Mouse (Mus musculus) hindbrain, embryonic 15.5 days (tissue): ENCODE measurements at regions not wholly inside any gene's neighbourhood (a gene's known extent, or its start where the extent isn't known, plus 50 kb on each side); places are given as distances from the start of the nearest gene placed in this dataset.
A peak's percentile ranks its signal among the peaks of the same experiment; 100 is the strongest.

Experiments
- ATAC-seq: fragments of 200-750 bp; cut with Nextera tagmentation; 2 replicates; pipeline ENCODE4 v1.8.0; 2017; ENCODE audit warnings: low read depth, moderate number of reproducible peaks, moderate TSS enrichment; ENCODE audit not compliant: low FRiP score
- H3K27ac ChIP-seq: fragments of 300-500 bp; sonication (generic); replicated peaks from 2 replicates; pipeline ENCODE4 v1.5.1; 2015; ENCODE audit warnings: mild to moderate bottlenecking, inconsistent platforms
- H3K27me3 ChIP-seq: fragments of 300-500 bp; sonication (generic); 2 replicates; pipeline ENCODE4 v1.6.1; 2015; ENCODE audit warnings: control low read depth, inconsistent platforms
- H3K36me3 ChIP-seq: fragments of 300-500 bp; sonication (generic); 2 replicates; pipeline ENCODE4 v1.6.1; 2015; ENCODE audit warnings: control low read depth, inconsistent platforms
- H3K4me1 ChIP-seq: fragments of 300-500 bp; sonication (generic); replicated peaks from 2 replicates; pipeline ENCODE4 v1.6.1; 2015; ENCODE audit warnings: control low read depth, inconsistent platforms
- H3K4me2 ChIP-seq: fragments of 300-500 bp; sonication (generic); 2 replicates; pipeline ENCODE4 v1.6.1; 2015; ENCODE audit warnings: moderate library complexity, mild to moderate bottlenecking, inconsistent platforms
- H3K4me3 ChIP-seq: fragments of 300-500 bp; sonication (generic); 2 replicates; pipeline ENCODE4 v1.5.1; 2015; ENCODE audit warnings: mild to moderate bottlenecking, inconsistent platforms
- H3K9ac ChIP-seq: fragments of 300-500 bp; sonication (generic); 2 replicates; pipeline ENCODE4 v1.6.1; 2015; ENCODE audit warnings: inconsistent platforms
- H3K9me3 ChIP-seq: fragments of 300-500 bp; sonication (generic); 2 replicates; pipeline ENCODE4 v1.6.1; 2016; ENCODE audit warnings: control low read depth, inconsistent platforms
- WGBS: fragments of 180-500 bp; shearing (Covaris S2); methylation state at CpG from one replicate; pipeline ENCODE4 v1.1.7; 2015; 5-methylcytosine and 5-hydroxymethylcytosine counted together

DNA sequence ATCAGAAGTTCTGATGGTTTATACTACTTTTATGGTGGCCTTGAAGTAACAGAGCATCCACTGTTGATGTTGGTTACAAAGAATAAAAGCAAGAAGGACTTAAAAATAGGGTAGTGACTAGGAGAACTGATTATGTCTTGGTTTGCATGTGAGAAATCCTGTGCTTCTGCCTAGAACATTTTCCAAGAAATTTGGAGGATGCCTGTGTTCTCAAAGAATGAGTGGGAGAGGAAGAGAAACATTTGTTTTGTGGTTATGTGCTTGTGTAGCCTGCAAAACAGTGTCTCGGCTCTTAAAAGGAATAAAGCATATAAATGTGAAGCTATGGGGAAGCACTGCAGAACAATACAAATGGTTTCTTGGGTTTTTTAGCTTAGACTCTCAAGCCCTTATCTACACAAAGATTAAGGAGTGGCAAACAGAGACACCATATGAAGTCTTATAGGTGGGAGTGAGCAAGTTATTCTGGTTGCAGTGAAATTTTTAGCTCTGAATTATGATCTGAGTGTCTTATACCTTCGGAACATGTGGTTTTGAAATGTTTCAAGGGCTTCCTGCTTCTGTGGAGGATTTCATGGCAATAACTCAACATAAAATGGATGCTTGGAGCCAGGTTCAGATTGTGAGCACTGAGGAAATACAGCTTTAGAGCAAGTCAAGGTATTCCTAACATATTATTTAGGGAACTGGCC, 372.1 kb upstream of the Man1a start:
- ATAC-seq, result no peak
- Histone ChIP-seq H3K27ac (no peak overlapping the region), H3K27me3 (no peaks in the 10 kb centered on the region), H3K4me2 (no peak overlapping the region), H3K4me1 (no peaks in the 10 kb centered on the region), H3K4me3 (no peak overlapping the region), H3K9me3 (no peaks in the 10 kb centered on the region), H3K36me3 (no peaks in the 10 kb centered on the region), H3K9ac (no peak overlapping the region)
- 85% methylated on average over 2 of the region's 2 CpGs for WGBS

DNA sequence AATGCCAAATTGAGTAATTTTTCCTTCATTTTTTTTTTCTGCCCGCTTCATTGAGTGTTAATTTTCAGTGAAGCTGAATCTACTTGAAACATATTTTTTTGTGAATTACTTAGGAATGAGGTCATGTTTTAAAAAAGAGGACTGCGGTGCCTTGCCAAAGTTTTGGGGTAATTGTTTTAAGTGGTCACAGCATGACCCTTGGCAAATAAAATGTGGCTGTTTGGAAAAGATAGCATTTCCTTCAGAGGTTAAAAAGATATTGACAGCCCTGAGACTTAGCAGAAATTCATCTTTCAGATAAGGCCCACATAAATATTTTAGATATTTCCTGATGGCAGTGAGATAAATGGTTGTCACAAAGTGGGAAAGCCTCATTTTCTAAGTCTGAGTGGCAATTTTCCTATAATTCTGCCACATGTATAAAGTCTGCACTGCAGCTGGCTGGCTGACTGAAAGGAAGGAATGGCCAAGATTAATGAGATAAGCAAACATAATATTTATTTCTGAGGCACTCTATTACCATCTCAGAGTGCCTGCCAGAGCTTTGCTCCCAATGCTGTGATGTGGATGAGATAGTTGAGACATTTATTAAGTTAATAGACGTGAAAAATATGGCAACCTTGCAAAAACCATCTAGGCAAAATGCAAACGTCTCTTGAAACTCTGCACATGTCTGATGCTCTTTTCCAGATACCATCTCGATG, 327.0 kb upstream of the Man1a start:
- Histone ChIP-seq H3K4me3 (no peak overlapping the region), H3K4me1 (no peaks in the 10 kb centered on the region), H3K9ac (no peak overlapping the region), H3K9me3 (no peaks in the 10 kb centered on the region), H3K4me2 (no peak overlapping the region), H3K36me3 (no peaks in the 10 kb centered on the region), H3K27ac (no peak overlapping the region), H3K27me3 (no peaks in the 10 kb centered on the region)
- WGBS, result 71% methylated on average over 5 of the region's 5 CpGs
- ATAC-seq, result no peak

DNA sequence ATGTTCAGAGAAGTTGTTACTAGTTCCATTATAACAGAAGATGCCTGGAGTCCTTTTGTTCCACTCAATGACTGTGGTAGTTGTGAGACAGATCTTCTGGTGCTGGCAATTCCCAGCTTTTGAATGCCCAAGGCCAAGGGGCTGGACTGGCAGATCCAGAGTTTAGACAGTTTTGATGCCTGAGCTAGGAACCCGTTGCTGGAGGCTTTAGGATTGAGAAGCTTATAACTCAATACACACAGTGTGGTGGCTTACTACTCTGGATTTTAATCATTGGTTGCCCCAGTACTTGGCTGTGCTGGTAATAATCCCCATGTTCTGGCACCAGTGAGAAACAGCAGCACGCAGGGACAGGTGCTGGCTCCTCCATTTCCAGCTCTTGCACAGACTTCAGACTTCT, 307.3 kb upstream of the Man1a start:
- ATAC-seq, result no peak
- Histone ChIP-seq H3K27ac (no peak overlapping the region), H3K4me2 (no peak overlapping the region), H3K4me3 (no peak overlapping the region), H3K4me1 (no peaks in the 10 kb centered on the region), H3K36me3 (no peaks in the 10 kb centered on the region), H3K9ac (no peak overlapping the region), H3K27me3 (no peaks in the 10 kb centered on the region), H3K9me3 (no peaks in the 10 kb centered on the region)
- 84% methylated on average over 2 of the region's 2 CpGs for WGBS

DNA sequence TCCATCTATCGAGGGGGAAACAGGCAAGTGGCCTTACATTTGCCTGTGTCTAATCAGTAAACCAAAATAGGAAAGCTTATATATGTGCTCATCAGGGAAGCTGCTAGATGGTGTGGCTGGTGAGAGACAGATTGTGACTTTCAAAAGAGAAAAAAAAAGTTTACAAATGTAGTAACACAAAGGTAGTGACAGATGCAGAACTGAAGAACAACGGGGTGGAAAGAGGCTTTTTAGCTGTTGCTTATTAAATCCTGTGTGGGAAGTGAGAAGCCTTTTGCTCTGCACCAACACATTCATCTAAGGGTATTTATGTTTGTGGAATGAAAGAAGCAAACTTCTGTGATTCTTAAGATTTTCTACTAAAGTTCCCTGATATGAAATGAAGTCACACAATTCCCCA, 305.1 kb upstream of the Man1a start:
- H3K4me2 ChIP-seq, result no peak overlapping the region
- H3K9me3 ChIP-seq, result no peaks in the 10 kb centered on the region
- 84% methylated on average over 2 of the region's 2 CpGs for WGBS
- no peak overlapping the region for H3K27ac ChIP-seq
- H3K9ac ChIP-seq, result no peak overlapping the region
- no peaks in the 10 kb centered on the region for H3K27me3 ChIP-seq
- H3K4me1 ChIP-seq, result no peaks in the 10 kb centered on the region
- ATAC-seq, result no peak
- H3K36me3 ChIP-seq, result no peaks in the 10 kb centered on the region
- H3K4me3 ChIP-seq, result no peak overlapping the region

DNA sequence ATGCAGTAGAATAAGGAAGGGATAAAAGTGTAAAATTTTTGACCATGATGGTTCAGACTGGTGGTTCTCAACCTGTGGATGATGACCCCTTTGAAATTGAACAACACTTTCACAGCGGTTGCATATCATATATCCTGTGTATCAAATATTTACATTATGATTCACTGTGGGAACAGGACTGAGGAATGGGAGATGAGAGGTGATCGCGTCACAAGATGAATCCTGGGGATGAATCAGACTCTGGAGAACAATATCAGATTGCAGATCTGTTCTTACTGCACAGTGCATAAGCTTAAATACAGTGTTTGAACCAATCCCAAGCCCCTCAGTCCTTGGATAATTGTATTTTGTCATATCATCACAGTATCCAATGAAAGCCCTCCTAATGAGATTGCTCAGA, 292.7 kb upstream of the Man1a start:
- Histone ChIP-seq H3K9ac (no peak overlapping the region), H3K4me1 (0 out of 2 replicates have a peak, but pooled peaks cover 2% of the 10 kb centered on the region), H3K27ac (no peak overlapping the region), H3K27me3 (no peaks in the 10 kb centered on the region), H3K4me3 (no peak overlapping the region), H3K9me3 (no peaks in the 10 kb centered on the region), H3K36me3 (no peaks in the 10 kb centered on the region), H3K4me2 (no peak overlapping the region)
- ATAC-seq, result no peak
- WGBS, result 95% methylated on average over 3 of the region's 3 CpGs

DNA sequence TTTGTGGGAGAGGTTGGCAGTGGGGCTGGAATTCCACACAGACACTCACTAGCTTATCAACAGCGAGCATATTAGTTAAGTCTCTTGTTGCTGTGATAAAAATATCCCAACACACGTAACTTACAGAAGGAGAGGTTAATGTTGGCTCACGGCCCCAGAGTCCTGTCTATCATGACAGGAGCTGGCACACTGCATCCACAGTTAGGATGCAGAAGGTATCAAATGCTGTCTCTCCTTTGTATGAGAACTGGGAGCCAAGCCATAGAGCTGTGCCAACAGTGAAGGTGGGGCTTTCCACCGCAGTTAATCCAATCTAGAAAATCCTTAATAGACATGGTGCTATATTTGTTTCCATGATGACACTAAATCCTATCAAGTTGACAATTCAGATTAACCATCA, 288.9 kb upstream of the Man1a start:
- Histone ChIP-seq H3K4me1 (0 out of 2 replicates have a peak, but pooled peaks cover 2% of the 10 kb centered on the region), H3K36me3 (no peaks in the 10 kb centered on the region), H3K4me2 (no peak overlapping the region), H3K27me3 (no peaks in the 10 kb centered on the region), H3K9ac (no peak overlapping the region), H3K9me3 (no peaks in the 10 kb centered on the region), H3K4me3 (no peak overlapping the region), H3K27ac (no peak overlapping the region)
- WGBS, result 66% methylated on average over 4 of the region's 4 CpGs
- 0 out of 2 replicates have a peak, but pooled peaks have one; percentile 27 for ATAC-seq

DNA sequence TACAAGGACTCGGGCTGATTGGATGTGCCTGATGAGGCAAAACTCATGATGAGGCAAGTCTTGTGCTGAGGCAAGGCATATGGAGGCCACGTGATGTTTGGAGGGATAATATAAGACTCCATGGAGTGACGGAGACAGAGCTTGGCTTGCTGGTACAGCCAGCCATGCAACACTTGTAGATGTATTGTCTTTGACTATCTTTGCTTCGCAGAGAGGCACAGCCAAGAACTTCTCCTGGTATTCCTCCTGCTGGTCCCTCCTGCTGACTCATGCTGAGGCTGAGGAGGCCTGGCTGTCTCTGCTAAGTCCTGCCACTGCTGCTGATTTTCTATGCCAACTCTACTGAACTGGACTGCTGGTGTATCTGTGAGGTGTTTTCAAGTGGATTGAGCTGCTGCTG, 260.8 kb upstream of the Man1a start:
- no peaks in the 10 kb centered on the region for H3K36me3 ChIP-seq
- no peak overlapping the region for H3K27ac ChIP-seq
- ATAC-seq, result no peak
- H3K4me3 ChIP-seq, result no peak overlapping the region
- H3K9me3 ChIP-seq, result no peaks in the 10 kb centered on the region
- H3K4me1 ChIP-seq, result no peaks in the 10 kb centered on the region
- no peak overlapping the region for H3K4me2 ChIP-seq
- H3K27me3 ChIP-seq, result no peaks in the 10 kb centered on the region
- 76% methylated on average over 4 of the region's 4 CpGs for WGBS
- no peak overlapping the region for H3K9ac ChIP-seq
